Mouse (Mus musculus) B cell, adult (primary cell): ENCODE measurements around the gene Tox2. TPM values are rescaled to one million over a fixed set of nuclear protein-coding genes. Genes with fewer than 3 reads are reported as not detected.

Experiments used
- total RNA-seq: library from RNA; stranded (reverse); gene quantifications from 4 replicates; pipeline ENCODE4 v1.2.4, GENCODE M21; 2023; ENCODE audit not compliant: inconsistent age

Tox2 gene
- not detected in 4 replicates for total RNA-seq

DNA sequence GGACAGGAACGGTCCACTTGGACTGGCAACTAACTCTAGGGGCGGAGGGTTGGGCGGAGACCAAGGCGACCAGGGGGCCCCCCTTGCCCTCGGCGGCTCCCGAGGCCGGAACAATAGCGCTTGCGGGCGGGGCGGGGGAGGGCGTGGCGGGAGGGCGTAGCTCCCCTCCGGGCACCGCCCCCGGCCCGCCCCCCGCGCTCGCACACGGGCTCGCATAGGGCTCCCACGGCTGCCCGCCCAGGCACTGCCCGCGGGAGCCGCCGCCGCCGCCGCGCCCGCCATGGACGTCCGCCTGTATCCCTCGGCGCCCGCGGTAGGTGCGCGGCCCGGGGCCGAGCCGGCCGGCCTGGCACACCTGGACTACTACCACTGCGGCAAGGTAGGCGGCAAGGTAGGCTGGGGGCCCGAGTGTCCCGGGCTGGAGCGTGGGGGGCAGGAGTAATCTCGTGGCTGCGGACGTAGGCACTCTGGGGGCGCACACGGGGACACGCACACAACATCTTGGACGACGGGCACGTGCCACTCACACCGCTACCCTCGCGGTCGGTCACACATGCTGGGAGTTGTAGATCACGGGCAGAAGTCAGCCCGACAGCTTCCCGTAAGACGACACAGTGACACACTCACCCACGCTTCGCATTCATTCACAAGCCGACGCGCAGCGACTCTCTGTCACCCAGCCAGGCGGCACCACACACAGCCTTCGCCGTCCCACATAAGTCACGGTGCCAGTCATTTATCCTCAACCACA lies at the start of gene Tox2:
Gene Tox2, plus strand, starts transcription at position 242 of the 751 bp plus-strand sequence.

Other genes starting within 250 kb of the Tox2 start
- gene Sgk2, start 215.8 kb upstream of the Tox2 start, total RNA-seq, result not detected in 4 replicates
- 28.1 to 35.1 TPM (median 34.2 TPM) in 4 replicates for gene Ift52, start 185.8 kb upstream of the Tox2 start, total RNA-seq
- 3.8 to 6.0 TPM (median 5.6 TPM) in 4 replicates for gene Mybl2, start 148.4 kb upstream of the Tox2 start, total RNA-seq
- gene Gtsf1l, start 115.3 kb upstream of the Tox2 start, total RNA-seq, result not detected in 4 replicates
- not detected in 4 replicates for gene Jph2, start 194.9 kb downstream of the Tox2 start, total RNA-seq
- gene Oser1, start 221.6 kb downstream of the Tox2 start, total RNA-seq, result 125 to 155 TPM (median 138 TPM) in 4 replicates
- not detected in 4 replicates for gene Gdap1l1, start 235.4 kb downstream of the Tox2 start, total RNA-seq